Mouse (Mus musculus) adrenal gland, adult (tissue): Measurements from ENCODE around the gene Ugt1a10.

Experiments
- DNase-seq, 2 experiments: peaks; one replicate each; pipeline ENCODE4 v3.0.0; 2022 to 2023; ENCODE audit warnings: low spot score in 1 of 2; ENCODE audit not compliant: inconsistent age in 2 of 2

Gene Ugt1a10

GRCm38 (mm10) chr1:88250023-88250422 lies 194.8 kb downstream of the Ugt1a10 start:
- DNase-seq, result no peak

DNA sequence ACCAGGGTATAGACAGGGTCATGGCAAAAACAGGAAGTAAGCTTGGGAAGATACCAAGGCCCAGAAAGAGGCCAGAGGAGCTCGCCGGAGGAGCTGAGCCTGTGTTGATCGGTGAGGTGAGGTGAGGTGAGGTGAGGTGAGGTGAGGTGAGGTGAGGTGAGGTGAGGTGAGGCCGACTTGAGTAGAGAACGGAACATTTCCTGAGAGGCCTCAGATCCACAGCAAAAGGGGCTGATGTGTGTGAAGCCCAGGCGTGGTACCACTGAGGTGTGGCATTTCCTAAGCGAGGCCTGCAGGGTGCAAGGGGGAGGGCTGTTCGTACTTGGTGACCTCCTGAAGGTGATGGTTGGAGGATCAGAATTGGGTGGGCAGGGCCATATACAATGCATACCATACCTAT lies 197.9 kb downstream of the Ugt1a10 start:
- no peak for DNase-seq

DNA sequence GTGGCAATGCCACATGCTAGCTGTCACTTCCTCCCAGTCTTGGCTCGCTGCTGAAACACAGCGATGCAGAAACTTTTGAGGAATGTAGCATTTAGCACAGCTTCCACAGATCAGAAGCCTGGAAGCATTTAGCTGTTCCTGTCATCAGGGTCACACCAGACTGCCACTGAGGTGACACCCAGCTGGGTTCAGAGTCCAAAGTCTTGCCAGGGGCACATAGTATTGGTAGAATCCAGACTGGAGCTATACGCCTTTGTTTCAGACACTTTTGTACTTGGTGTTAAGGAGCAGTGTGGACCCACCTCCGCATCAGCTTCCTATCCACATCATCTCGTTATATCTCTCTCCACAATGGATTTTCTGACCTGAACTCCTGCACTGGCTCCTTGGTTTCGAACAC lies 198.4 kb downstream of the Ugt1a10 start:
- no peak for DNase-seq

DNA sequence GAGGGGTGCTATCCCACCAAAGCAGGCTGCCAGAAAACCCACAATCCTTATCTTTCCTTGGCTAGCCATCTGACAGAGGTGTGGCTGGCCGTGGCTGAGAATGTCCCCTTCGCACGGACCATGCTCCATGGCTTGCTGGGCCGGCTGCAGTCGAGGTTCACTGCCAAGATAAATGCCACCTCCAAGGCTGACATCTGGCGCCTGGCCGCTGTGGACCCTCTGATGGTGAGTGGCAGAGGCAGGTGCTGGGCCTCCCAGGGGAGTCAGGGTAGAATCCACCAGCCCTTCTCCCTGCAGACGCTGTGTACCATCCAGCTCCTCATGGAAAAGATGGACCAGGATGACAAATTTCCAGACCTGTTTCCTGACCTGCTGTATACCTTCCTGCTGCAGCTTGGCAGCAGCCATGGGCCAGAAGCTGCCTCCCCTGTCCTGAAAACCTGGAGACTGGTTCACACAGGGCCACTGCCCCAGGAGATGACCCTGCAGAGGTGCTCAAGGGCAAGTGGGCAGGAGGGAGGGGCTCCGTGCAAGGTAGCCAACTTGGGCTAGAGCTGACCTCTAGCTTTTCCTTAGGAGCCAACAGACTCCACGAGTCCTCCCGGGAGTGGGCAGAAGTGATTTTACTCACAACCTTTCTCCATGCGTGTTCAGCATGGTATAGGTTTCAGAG lies 199.7 kb downstream of the Ugt1a10 start:
- peak in 1 of 2 experiments; percentile 31 for DNase-seq

GRCm38 (mm10) chr1:88255466-88255857 lies 200.3 kb downstream of the Ugt1a10 start:
- DNase-seq, result no peak

DNA sequence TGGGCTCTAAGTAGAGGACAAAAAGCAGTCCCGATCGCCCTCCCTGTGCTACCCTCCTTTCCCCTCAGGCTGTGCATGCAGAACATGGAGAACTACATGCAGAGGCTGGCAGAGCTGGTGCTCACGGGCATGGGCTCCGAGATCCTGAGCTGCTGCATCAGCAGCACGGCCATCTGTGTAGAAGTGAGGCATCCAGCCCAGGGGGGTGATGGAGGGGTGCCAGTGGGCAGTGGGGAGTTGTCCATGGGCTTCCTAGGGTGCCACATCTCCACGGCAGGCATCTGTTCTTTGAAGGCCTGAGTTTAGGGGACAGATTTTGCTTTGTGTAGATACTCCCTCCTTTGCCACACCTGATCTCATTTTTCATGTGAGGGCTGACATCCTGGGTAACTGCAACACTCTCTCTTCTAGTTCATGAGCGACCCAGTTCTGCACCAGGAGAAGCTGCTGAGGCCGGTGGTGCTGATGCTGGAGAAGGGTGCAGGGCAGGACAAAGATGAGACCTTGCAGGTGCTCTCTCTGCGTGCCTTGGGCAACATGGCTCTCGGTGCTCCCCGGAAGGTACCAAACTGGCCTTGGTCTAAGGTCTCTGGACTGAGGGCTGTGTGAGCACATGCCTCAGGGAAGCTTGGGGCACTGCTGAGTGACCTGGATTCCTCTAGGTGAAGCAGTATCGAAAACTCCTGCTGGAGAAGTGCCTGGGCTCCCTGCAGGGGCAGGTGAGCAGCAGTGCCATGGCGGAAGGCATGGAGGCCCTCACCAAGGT lies 201.0 kb downstream of the Ugt1a10 start:
- no peak for DNase-seq

GRCm38 (mm10) chr1:88256886-88257663 lies 201.9 kb downstream of the Ugt1a10 start:
- peak in 1 of 2 experiments; percentile 72 for DNase-seq

DNA sequence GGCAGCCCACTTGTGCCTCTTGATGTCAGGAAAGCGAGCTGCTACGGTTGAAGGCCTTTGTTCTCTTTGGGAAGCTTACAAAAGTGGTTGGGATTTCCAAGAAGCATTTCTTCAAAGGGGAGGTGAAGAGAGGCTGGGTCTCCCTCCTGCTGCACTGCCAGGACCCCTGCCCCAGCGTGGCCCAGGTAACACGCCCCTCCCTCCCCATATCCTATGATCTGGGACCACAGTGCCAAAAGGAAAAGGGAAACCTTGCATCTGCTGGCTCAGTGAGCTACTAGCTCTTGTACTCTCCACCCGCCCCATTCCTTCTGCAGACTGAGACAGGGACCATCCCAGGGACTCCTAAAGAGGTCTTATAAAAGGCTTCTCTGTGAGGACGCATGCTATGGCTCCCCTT lies 202.5 kb downstream of the Ugt1a10 start:
- peak in 1 of 2 experiments; percentile 60 for DNase-seq

- DNase-seq, result peak in 1 of 2 experiments; percentile 54
These were observed 203.2 kb downstream of the Ugt1a10 start for GRCm38 (mm10) chr1:88258361-88258760.

DNA sequence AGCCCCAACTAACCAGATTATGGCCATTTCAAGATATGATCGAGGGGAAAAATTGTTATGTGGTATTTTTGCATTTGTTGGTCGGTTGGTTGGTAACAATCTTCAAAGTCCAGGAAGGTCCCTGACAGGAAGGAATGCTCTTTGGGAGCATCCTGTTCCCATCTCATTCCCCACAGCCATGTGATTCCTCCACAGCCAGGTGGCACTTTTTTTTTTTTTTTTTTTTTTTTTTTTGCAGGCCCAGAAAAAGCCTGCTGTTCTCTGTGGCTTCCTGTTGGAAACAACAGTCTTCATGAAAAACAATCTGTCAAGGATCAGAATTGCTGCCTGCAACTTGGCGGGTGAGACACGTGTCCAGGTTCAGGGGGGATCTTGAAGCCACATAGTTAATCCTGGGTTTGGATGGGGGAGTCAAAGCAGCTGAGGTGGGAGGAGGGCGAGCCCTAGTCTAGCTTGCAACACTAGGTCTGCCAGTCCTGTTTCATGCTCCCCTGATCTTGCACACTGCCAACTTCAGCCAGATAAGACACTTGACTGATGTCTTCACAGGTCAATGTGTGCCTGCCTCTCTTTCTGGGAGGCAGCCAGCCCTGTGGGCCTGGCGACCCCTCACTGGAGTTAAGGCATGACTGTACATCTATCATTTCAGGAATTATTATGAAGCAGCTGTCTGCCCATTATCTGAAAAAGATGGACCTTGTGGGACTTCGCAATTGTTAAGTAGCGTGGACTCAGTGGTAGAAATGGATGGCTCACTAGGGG lies 203.9 kb downstream of the Ugt1a10 start:
- peak; percentile 55 to 83 for DNase-seq

GRCm38 (mm10) chr1:88259643-88260024 lies 204.4 kb downstream of the Ugt1a10 start:
- DNase-seq, result no peak

DNA sequence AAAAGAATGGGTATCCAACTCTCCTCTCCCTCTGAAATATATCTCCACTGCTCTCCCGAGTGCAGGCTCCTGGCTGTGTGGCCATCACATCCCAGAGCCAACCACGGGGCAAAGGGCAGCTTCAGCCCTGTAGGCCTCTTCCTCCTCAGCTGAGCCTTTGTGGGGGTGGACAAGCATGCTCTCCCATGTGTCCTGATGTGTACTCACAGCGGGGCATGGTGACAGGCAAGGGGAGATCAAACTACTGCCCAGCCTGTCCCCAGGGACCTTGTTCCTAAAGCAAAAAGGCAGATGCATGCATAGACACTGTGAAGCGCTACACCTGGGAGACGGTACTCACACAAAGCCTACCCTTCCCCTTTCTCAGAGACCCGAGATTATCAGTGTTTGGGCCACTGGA lies 204.9 kb downstream of the Ugt1a10 start:
- DNase-seq, result peak in 1 of 2 experiments; percentile 80

DNA sequence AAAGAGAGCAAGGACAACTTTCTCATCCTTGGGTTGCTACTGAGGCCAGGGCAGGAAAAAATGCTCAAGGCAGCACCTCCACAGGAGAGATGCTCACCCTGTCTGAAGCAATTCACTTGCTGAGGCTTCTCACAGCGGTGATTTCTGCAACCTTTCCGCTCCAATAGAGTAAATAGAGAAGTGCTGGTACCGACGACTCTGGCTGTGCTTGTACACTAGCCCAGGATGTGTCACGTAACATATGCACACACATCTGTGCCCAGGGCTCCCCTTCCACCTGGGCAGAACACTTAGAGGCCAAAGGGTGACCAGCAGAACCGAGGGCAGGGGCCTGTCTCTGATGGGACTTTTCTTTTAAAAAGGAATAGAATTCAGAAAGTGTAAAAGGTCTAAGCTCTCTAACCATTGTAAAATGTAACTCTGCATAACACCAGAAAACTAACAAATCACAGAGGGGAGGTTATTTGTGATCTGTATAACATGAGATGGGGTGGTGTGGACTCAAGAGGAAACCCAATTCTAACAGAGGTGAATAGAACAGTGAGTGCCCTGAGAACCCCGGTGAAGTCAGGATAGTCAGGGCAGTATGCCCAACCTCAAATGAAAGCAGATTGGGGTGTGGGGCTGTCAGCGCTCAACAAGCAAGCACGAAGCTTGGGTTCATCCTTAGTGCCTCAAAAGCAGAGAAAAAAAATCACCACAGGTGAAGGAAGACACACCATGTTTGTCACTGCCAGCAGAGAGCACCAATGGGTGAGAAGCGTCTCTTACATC lies 205.6 kb downstream of the Ugt1a10 start:
- DNase-seq, result peak in 1 of 2 experiments; percentile 62

GRCm38 (mm10) chr1:88261706-88262105 lies 206.5 kb downstream of the Ugt1a10 start:
- peak in 1 of 2 experiments; percentile 71 for DNase-seq

DNA sequence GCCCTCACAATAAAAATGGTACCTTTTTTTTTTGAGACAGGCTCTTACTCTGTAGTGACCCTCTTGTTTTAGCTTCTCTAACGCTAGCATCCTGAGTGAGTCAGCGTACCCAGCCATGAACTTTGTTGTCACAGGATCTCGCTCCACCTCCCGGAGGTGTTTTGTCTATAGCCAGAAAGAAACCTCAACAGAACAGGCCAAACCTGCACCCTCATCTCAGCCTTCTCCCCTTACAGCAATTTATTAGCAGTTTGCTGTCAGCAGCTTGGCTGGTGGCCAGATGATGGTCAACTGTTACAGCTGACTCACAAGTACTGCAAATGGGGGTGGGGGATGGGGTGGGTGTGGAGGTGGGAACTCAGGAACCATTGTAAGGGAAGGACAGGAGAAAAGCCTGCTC lies 207.1 kb downstream of the Ugt1a10 start:
- peak; percentile 82 to 92 for DNase-seq

DNA sequence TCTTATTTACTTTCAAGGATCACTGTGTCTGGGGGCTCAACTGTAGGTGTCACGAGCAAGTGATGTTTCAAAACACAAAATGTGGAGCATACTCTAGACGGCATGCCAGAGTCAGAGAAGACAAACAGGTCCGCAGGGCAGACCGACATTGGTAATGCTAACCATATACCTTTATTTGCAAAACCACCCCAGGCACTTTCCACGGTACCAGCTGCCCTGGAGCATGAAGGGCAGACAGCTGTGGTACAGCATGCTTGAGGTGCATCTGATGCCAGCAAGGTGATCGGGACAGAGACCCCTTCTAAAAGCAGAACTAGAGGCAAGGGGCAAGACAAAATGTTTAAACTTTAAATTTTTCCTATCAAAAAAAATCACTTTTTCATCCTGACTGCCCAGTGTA lies 207.8 kb downstream of the Ugt1a10 start:
- DNase-seq, result no peak

- peak; percentile 36 to 70 for DNase-seq
These were observed 208.6 kb downstream of the Ugt1a10 start for GRCm38 (mm10) chr1:88263778-88264177.

GRCm38 (mm10) chr1:88264237-88264868 lies 209.2 kb downstream of the Ugt1a10 start:
- DNase-seq, result peak; percentile 51 to 83

DNA sequence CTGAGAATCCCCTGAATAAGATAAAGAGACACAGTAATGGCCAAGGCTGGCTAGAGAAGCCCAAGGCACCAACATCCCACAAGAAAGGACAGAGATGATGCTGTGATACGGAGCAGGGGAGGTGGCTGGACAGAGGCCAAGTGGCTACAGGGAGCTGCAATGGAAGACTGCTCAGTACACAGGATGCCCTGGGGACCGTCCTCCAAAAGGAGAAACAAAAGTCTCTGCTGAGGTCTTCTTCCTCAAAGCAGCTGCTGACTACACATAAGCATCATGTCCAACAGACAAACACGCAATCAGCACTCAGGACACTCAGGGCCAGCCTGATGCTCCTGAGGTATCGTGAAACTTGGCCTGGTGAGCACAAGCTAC lies 209.7 kb downstream of the Ugt1a10 start:
- DNase-seq, result peak; percentile 64 to 81

DNA sequence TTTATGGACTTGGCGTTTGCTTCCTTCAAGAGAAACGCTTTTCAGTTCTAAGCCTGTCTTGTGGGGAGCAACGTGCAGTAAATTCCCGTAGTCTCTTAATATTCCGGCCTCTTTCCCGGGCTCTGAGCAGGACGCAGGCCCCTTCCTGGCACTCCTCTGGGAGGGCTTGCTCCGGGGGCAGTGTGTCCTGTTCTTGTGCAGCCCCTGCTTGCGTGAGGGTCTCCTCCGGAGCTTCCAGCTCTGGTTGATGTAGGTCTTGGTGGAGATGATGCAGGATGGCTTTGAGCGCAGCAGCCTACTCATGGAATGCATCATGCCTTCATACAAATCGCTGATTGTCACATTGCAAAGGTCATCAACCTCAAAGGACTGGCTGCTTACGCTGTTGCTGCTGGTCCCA lies 210.9 kb downstream of the Ugt1a10 start:
- DNase-seq, result peak in 1 of 2 experiments; percentile 55
